Mouse (Mus musculus) spleen, postnatal 4 days (tissue): ENCODE results near the gene Srsf6.
"Not testable (repeated sequence)": the region's sequence is repeated elsewhere in the genome, so short reads cannot be mapped to it uniquely, and the experiment has no call there.

Experiments used
- DNase-seq, 2 experiments: peaks; one replicate each; pipeline ENCODE4 v3.0.0; 2022; ENCODE audit warnings: low spot score in 2 of 2

Srsf6 gene

GRCm38 (mm10) chr2:162931123-162931673 is at the start of gene Srsf6:
Srsf6 (plus strand) TSS chr2:162931528.
- DNase-seq = peak; percentile 87 to 97

GRCm38 (mm10) chr2:162884101-162884500 is 47.2 kb upstream of the Srsf6 start:
- no peak for DNase-seq

- DNase-seq = no peak
Measured at GRCm38 (mm10) chr2:162887121-162887520, 44.2 kb upstream of the Srsf6 start.

DNA sequence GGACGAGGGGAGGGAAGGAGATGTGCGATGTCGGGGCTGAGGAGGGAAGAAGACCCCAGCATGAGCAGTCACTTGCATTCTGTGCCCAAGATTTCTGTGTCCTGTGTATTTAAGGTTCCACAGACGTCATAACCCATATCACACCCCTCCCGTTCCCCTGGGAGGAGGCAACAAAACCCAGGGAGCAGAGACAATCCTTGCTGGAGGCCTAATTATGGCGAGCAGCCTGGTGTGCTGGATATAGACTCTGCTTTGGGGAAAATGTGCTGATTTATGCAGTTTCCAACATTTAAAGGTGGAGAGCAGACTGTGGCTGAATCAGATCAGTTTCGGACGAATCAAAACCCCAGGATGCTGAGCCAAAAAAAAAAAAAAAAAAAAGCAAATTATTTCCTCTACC is 42.7 kb upstream of the Srsf6 start:
- DNase-seq = no peak

- no peak for DNase-seq
Measured at GRCm38 (mm10) chr2:162889191-162889590, 42.1 kb upstream of the Srsf6 start.

DNA sequence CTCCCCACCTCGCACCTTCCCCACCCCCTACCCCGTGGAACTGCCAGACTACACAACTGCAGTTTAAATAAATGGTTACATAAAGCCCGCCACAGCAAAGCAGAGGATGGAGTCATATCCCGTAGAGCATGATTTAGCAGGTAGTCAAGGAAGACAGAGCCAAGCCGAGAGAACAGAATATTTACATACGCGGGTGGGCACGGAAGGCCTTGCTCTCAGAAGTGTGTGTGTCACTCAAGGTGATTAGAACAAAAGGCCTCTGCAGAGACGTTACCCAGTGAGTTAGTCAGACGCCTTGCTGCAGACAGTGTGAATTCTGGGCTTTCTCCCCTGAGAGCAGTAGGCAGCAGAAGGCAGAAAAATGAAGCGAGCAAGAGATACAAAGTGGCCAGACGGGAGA is 41.6 kb upstream of the Srsf6 start:
- DNase-seq = no peak

DNA sequence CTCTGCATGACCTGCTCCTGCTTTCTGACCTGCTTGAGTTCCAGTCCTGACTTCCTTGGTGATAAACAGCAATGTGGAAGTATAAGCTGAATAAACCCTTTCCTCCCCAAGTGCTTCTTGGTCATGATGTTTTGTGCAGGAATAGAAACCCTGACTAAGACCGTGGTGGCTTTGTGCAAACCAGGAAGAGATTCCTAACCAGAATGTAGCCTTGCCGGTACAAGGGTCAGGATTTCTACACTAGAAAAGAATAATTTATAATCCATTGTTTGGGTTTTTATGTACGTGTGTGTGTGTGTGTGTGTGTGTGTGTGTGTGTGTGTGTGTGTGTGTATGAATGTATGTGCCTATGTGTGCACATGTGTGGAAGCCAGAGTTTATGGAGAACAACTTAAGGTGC is 38.3 kb upstream of the Srsf6 start:
- not testable (repeated sequence) for DNase-seq

GRCm38 (mm10) chr2:162899256-162899655 is 32.1 kb upstream of the Srsf6 start:
- not testable (repeated sequence) for DNase-seq

DNA sequence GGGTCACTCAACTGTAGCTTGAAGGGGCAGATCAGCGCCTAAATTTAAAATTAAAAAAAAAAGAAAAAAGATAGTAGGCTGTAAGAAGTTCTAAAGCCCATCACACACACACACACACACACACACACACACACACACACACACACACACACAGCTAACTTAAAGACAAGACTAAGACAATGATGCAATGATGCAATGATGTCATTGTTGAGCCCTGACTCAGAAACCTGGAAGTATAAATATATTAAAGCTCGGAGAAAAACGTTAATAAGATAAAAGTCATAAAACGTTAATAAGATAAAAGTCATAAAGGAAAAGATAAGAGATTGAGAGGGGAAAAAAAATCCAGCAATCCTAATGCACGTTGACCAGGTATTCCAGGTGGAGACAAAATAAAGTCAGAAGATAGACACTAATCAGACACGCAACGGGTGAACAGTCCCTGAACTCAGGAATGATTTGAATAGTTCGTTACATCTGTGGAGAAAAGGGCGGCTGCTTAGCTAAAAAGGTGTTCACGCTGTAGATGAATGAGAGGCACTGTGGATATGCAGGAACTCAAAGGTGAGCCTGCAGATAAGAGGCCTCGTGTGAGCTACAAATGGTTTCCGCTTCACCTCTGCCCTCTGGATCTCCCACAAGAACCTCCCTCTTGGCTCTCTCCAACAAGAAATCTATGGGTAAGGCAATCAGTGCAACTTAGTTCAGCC is 31.3 kb upstream of the Srsf6 start:
- DNase-seq = no peak

DNA sequence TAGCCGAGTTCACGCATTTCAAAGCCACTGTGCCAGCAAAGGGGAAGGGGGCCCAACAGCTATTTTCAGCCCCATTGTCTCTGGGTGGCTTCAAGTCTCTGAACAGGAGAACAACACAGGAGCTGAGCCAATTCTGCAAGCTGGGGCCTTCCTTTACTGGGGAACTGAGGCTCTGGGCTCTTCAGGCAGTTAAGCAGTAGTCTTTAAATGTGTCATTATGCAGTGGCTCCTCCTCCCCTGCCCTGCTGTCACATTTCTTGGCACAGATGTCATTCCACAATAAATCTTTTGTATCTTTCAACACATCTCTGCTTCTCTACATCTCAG is 30.8 kb upstream of the Srsf6 start:
- DNase-seq = no peak

GRCm38 (mm10) chr2:162905902-162906301 is 25.4 kb upstream of the Srsf6 start:
- no peak for DNase-seq

GRCm38 (mm10) chr2:162908052-162908491 is 23.3 kb upstream of the Srsf6 start:
- no peak for DNase-seq

- no peak for DNase-seq
Measured at GRCm38 (mm10) chr2:162914040-162914439, 17.3 kb upstream of the Srsf6 start.

DNA sequence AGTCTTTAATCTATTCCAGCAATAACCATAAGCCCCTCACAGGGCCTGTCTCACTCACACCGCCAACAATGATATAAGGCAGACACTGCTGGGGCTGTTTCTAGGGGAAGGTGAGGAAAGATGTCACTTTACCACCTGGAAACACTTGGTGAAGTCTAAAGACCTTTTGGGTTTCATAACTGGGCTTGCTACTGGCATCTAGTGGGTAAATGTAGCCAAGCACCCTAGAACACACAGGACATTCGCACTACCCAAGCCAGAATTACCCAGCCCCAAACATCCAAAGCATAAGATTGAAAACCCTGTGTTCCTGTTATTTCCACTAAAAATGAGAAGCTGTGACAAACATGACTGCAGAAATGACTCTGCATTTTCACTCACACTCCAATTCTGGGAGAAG is 16.8 kb upstream of the Srsf6 start:
- no peak for DNase-seq

- DNase-seq = no peak
Measured at GRCm38 (mm10) chr2:162919926-162920325, 11.4 kb upstream of the Srsf6 start.

DNA sequence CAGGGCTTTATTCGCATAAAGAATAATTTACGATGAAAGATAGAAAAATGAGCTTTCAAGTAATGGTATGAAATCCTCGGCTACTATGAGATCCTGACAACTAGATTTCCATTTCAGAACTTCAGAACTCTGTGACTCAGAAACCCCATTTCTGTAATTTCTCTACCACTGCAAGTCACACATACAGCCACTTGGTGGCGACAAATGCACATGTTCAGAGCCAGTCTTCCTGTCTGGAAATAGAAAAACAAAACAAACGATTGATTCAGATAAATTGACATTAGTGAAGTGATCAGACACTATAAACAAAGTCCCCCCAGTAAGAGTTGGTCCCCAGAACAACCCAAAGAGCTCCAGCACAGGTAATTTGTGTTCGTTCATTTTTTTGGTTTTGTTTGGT is 9.1 kb upstream of the Srsf6 start:
- no peak for DNase-seq

- DNase-seq = no peak
Measured at GRCm38 (mm10) chr2:162922834-162923233, 8.5 kb upstream of the Srsf6 start.

- no peak for DNase-seq
Measured at GRCm38 (mm10) chr2:162924126-162924525, 7.2 kb upstream of the Srsf6 start.

DNA sequence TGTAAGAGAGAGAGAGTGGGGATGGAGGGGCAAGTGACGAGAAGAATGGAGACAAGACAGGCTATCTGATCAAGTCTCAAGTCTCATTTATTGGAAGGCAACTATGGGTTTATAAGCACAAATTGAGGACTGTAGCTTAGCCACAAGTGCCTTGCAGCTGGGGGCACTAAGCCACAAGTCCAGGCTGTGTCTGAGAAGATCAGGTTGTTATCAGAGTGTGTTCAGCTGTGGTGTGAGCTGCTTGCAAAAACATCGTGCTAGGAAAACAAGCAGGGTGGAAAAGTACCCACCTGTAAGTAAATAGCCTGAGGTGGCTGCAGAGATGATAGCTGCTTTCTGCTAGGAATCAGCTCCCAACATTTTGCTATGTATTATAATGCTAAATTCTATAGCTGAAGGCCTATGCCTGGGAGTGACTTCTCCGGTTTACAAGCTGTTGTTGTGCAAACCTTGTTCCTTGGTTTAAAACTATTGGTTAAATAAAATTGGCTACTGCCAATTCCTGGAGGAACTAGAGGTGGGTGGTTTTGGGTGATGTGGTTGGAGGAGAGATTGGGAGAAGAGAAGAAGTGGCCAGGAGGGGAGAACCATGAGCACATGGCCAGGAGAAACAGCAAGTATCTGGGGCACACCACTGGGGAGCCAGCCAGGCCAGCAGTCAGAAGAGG is 3.3 kb upstream of the Srsf6 start:
- DNase-seq = no peak

DNA sequence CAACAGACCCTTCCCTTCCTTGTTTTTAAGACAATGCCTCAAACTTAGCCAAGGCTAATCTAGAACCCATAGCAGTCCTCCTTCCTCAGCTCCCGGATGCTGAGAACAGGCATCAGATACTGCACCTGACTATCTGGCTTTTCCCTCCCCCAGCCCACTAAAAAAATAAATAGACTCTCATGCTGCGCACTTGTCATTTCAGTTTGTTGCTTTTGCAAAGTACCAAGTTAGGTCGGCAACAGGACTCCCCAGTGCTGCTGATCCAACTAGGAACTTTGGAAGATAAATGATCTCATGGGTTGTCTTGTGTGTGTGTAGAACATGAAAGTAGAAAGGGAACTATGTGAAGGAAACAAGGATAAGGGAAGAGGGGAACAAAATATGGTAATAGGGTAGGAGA is 1.6 kb upstream of the Srsf6 start:
- no peak for DNase-seq

DNA sequence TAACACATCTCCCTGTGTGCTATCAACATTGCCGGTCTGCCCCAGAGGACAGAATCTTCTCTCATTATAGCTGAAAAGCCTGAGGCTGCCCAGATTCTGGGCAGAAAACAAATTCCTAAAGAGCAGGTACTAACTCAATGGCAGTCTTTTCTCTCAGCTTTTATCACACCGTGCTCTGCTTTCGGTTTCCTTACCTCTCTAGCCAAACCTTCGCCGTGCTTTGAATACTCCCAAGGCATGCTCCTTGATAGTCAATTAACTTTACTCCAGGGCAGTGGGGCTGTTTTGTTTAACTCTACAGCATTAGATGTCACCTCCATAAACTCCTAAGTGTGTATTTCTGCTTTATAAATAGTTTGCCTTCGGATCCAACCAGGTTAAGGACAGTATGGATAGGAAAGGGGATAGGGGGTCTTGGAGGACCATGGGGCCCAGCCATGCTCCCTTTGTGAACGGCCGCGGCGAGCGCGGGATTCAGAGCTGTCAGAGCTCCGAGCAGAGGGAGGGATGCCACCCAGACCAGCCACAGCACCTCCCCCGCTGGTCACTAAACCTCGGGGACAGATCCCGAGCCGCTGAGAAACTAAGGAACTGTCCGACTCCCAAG is 709 bp upstream of the Srsf6 start:
- DNase-seq = no peak

GRCm38 (mm10) chr2:162931674-162932650 is 634 bp downstream of the Srsf6 start:
- peak; percentile 70 to 88 for DNase-seq
